Mouse (Mus musculus): ENCODE results near the gene Fam83g.
A peak's percentile ranks its signal among the peaks of the same experiment; 100 is the strongest.

The Fam83g gene

GRCm38 (mm10) chr11:61674151-61674838 is 9.6 kb upstream of the Fam83g start:
- no peak for DNase-seq (ENCODE audit: low spot score)

DNA sequence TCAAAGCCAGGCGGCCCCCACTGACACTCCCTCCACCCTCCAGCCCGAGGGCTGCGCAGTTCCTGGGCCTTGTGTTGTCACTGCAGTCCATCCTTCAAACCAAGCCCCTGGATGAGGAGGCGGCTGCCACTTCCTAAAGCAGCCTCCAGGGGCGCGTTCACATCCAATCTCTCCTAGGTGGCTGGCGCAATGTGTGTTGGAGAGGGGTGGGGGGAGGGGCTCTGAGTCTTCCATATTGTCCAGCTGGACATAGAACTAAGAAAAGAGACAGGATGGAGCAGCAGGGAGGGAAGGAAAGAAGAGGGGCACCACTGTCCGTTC is 9.1 kb upstream of the Fam83g start:
- DNase-seq (ENCODE audit: low spot score), result no peak

- DNase-seq (ENCODE audit: low spot score), result no peak
Observed at GRCm38 (mm10) chr11:61675332-61675731, 8.6 kb upstream of the Fam83g start.

DNA sequence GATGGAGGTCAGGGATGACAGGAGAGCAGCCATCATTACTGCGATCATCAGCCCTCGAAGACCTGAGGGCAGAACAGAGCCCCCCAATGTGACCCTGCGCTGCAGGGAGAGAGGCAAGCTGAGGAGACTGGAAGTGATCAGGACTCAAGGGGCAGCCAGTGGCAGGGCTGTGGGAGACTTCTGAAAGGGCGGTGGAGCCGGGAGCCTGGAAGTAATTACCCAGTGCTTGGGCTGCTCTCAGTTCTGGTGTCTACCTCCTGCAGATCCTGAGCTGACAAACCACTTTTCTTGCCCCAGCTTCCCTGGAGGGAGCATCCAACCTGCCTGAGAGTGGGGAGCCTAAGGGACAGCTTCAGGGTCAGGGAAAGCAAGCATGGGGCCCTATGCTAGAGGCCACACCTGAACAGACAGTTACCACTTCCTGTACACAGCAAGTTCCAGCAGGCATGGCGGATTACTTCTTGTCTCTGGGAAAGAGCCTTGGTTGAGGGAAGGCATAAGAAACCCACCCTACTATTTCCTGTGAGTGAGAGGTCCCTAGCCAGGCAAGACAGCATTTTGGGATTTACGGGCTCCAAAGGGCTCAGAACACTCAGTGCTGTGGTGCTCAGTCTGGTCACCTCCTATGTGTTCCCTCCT is 7.6 kb upstream of the Fam83g start:
- no peak for DNase-seq (ENCODE audit: low spot score)

DNA sequence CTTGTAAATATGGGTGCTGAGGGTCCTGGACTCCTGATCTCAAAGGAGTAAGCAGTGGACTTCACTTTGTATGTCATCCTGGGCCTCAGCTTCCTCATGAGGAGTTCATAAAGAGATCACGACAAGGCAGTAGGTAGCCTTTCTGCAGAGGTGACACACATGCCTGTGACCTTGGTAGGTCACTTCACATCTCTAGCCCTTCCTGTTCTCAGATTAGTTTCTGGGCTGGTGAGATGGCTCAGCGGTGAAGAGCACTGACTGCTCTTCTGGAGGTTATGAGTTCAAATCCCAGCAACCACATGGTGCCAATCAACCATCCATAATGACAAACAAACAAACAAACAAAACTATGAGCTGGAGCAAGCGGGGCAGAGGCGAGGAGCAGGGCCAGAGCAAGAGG is 6.2 kb upstream of the Fam83g start:
- no peak for DNase-seq (ENCODE audit: low spot score)

- DNase-seq (ENCODE audit: low spot score), result no peak
Observed at GRCm38 (mm10) chr11:61679091-61679866, 4.6 kb upstream of the Fam83g start.

GRCm38 (mm10) chr11:61685119-61685725 is 1.3 kb downstream of the Fam83g start:
- DNase-seq (ENCODE audit: low spot score), result peak; percentile 14

DNA sequence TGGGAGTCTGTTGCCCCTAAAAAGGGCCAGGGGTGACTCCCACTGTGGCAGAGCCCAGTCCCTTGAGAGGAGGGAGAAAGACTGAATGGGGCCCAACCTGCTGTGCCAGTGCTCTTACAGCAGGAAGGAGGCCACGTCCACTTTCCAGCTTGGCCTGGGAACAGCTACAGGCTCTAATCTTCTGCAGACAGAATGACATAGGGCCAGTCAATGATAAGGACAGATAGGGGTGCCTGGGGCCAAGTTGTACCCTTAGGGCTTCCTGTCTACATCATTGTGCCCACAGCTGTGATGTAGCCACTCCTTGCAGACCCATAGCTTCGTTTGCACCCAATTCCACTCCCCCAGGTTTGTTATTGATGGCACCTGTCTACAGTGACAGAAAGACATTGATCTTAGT is 2.2 kb downstream of the Fam83g start:
- no peak for DNase-seq (ENCODE audit: low spot score)

GRCm38 (mm10) chr11:61686906-61687453 is 3.1 kb downstream of the Fam83g start:
- DNase-seq (ENCODE audit: low spot score), result no peak

GRCm38 (mm10) chr11:61687595-61687994 is 3.7 kb downstream of the Fam83g start:
- no peak for DNase-seq (ENCODE audit: low spot score)

- no peak for DNase-seq (ENCODE audit: low spot score)
Observed at GRCm38 (mm10) chr11:61692996-61693395, 9.1 kb downstream of the Fam83g start.

DNA sequence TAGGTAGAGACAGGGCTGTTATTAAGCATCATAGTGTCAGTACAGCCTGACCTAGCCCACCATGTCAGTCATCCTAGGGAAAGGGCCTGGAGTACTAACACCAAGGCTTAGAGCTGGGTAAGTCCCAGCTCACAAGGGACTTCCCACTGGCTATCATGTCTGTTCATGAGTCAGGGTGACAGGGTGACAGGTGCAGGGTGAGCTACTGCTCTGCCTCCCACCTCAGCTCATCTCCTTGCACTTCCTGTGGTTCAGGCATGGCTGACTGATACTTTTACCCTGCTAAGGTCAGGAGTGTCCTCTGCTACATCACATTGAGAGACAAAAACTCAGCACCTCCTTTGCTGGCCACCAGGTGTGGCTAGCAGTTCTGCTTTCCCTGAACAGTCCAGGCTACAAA is 15.0 kb downstream of the Fam83g start:
- no peak for DNase-seq (ENCODE audit: low spot score)

DNA sequence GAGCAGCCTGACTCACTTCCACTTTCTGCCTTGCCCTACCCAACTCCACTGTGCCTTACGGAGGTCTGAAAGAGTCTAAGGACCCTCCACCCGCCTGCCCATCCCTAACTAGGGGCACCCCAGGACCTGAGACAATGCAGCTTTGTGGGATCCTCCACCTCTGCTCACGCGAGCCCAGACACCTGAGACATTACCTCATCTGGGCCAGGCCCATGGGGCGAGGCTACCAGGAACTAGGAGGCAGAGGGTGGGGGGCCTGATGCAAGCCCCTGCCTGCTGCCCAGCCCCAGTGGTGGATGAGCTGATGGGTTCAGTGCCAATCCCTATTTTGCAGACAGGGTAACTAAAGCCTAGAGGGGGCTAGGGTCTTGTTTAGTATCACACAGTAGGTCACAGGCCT is 15.6 kb downstream of the Fam83g start:
- DNase-seq (ENCODE audit: low spot score), result no peak

DNA sequence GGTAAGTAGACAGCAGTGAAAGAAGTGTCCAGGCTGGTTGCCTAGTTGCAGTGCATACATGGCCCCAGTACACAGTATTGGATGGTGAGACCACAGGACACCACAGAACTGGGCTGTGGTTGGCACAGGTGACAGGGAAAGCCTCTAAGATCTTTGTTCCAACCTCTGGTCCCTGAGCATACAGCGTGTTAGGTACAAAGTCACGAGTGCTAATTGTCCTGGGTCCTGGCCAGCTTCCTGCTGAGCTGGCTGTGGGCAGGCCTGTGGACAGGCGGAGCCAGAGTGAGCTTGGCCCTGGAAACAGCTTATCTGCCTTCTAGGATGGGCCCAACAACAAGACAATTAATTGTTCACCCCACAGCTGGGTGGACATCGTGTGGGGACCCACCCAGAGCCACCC is 16.0 kb downstream of the Fam83g start:
- DNase-seq (ENCODE audit: low spot score), result peak; percentile 42

- no peak for DNase-seq (ENCODE audit: low spot score)
Observed at GRCm38 (mm10) chr11:61701696-61702095, 17.8 kb downstream of the Fam83g start.

DNA sequence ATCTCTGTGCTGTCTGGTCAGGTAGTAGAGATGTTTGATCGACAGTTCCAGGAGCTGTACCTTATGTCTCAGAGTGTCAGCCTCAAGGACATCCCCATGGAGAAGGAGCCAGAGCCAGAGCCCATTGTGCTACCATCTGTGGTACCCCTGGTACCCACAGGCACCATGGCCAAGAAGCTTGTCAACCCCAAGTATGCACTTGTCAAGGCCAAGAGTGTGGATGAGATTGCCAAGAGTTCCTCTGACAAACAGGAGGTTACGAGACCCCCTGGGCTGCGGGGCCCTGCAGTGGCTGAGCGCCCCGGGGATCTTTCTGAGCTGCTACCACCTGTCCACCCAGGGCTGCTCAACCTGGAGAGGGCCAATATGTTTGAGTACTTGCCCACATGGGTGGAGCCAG is 18.6 kb downstream of the Fam83g start:
- DNase-seq (ENCODE audit: low spot score), result no peak

DNA sequence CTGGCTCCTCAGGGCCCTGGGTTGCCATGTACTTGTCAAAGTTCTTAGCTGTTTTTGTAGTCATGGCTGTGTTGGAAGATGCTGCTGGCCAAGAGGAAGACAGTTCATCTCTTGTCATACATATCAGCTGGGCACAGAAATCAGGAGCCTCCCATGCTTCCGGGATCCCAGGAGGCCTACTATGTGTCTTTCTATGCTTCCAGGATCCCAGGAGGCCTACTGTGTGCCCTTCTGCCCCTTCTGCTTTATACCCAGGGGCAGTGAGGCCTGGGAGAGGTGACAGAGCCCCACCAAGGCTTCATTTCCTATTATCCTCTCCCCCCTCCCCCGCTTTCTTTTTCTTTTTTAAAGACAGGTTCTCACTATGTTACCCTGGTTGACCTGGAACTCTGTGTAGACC is 21.7 kb downstream of the Fam83g start:
- DNase-seq (ENCODE audit: low spot score), result no peak

- DNase-seq (ENCODE audit: low spot score), result no peak
Observed at GRCm38 (mm10) chr11:61706232-61706631, 22.3 kb downstream of the Fam83g start.

GRCm38 (mm10) chr11:61708928-61709327 is 25.0 kb downstream of the Fam83g start:
- no peak for DNase-seq (ENCODE audit: low spot score)

GRCm38 (mm10) chr11:61713157-61713855 is 29.4 kb downstream of the Fam83g start:
- DNase-seq (ENCODE audit: low spot score), result peak; percentile 3

DNA sequence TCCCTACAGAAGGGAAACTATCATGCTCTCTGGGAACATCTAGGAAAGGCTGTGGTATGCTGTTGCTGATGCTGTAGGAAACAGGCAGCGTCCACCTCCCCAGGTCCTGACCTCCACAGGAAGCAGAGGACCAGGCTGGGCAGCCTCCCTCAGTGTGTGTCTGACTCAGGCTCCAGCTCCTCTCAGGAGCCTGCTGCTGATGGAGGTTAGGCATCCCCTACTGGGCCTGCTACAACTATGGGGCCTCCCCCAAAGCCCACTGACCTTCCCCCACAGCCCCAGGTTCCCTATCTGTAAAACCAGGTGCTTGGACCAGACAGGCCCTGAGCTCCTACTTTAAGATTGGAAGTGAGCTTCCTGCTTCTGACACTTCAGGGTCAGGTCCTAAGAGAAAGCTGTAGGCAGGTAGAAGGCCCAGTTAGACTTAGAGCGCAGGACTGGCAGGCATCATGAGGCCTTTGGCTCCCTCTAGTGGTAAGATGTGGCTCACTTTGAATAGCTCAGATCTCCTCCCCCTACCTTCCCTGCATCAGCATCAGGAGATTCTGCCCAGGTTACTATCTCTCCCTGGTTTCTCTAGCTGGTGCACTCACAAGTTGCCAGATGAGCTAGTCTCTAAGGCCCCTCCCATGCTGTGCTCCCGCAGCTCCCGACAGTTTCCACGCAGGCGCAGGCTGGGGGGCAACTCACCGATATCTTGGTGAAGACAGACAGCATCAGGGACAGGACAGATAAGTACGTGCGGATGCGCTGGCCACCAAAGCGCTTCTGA is 30.6 kb downstream of the Fam83g start:
- peak; percentile 84 for DNase-seq (ENCODE audit: low spot score)
